Mouse (Mus musculus): ENCODE results near the gene Lrch1. TPM values are rescaled to one million over a fixed set of nuclear protein-coding genes. Genes with fewer than 3 reads are reported as not detected.

Gene Lrch1
- polyA plus RNA-seq, 2 experiments, result 13.0 to 15.2 TPM

GRCm38 (mm10) chr14:74788766-74789165 is 158.9 kb downstream of the Lrch1 start:
- Histone ChIP-seq H3K4me1 (ENCODE audit: control insufficient read depth, insufficient read depth, low read length) (no peaks in the 10 kb centered on the region), H3K27me3 (ENCODE audit: control insufficient read depth, insufficient read depth, low read length) (no peaks in the 10 kb centered on the region), H3K4me3 (replicated peaks; ENCODE audit: low read length) (no peak overlapping the region), H3K36me3 (ENCODE audit: control insufficient read depth, insufficient read depth, low read length) (peaks cover 23% of the 10 kb centered on the region), H3K9me3 (ENCODE audit: control insufficient read depth, low read length) (no peaks in the 10 kb centered on the region), H3K27ac (replicated peaks; ENCODE audit: low read depth, low read length) (no peak overlapping the region), H3K9ac (ENCODE audit: low read depth, low read length, severe bottlenecking) (no peak overlapping the region), H3K4me2 (replicated peaks; ENCODE audit: low read depth, low read length, severe bottlenecking) (no peak overlapping the region)
- ATAC-seq (ENCODE audit: low FRiP score, low read depth), result no peak
- no peak for TF ChIP-seq POLR2A (IDR thresholded peaks at IDR 0.05; ENCODE audit: borderline replicate concordance, extremely low read depth, insufficient read depth, insufficient read length)
- 77% methylated on average over 8 of the region's 8 CpGs for WGBS
- DNase-seq (ENCODE audit: low spot score), result peak; percentile 20

GRCm38 (mm10) chr14:74787717-74788116 is 160.0 kb downstream of the Lrch1 start:
- no peak for ATAC-seq (ENCODE audit: low FRiP score, low read depth)
- no peaks in the 10 kb centered on the region for H3K27me3 ChIP-seq (ENCODE audit: control insufficient read depth, insufficient read depth, low read length)
- H3K36me3 ChIP-seq (ENCODE audit: control insufficient read depth, insufficient read depth, low read length), result peaks cover 15% of the 10 kb centered on the region
- 56% methylated on average over 3 of the region's 3 CpGs for WGBS
- H3K4me1 ChIP-seq (ENCODE audit: control insufficient read depth, insufficient read depth, low read length), result no peaks in the 10 kb centered on the region
- DNase-seq (ENCODE audit: low spot score), result no peak
- no peak overlapping the region for H3K9ac ChIP-seq (ENCODE audit: low read depth, low read length, severe bottlenecking)
- no peak overlapping the region for H3K27ac ChIP-seq (replicated peaks; ENCODE audit: low read depth, low read length)
- no peak overlapping the region for H3K4me2 ChIP-seq (replicated peaks; ENCODE audit: low read depth, low read length, severe bottlenecking)
- TF ChIP-seq POLR2A (IDR thresholded peaks at IDR 0.05; ENCODE audit: borderline replicate concordance, extremely low read depth, insufficient read depth, insufficient read length), result no peak
- H3K9me3 ChIP-seq (ENCODE audit: control insufficient read depth, low read length), result no peaks in the 10 kb centered on the region
- H3K4me3 ChIP-seq (replicated peaks; ENCODE audit: low read length), result no peak overlapping the region

- no peak for ATAC-seq (ENCODE audit: low FRiP score, low read depth)
Measured at GRCm38 (mm10) chr14:74784243-74784934, 163.3 kb downstream of the Lrch1 start.

GRCm38 (mm10) chr14:74774046-74774619 is 173.5 kb downstream of the Lrch1 start:
- WGBS, result 83% methylated on average over 10 of the region's 10 CpGs
- Histone ChIP-seq H3K9me3 (ENCODE audit: control insufficient read depth, low read length) (no peaks in the 10 kb centered on the region), H3K27me3 (ENCODE audit: control insufficient read depth, insufficient read depth, low read length) (no peaks in the 10 kb centered on the region), H3K9ac (ENCODE audit: low read depth, low read length, severe bottlenecking) (no peak overlapping the region), H3K4me3 (replicated peaks; ENCODE audit: low read length) (no peak overlapping the region), H3K27ac (replicated peaks; ENCODE audit: low read depth, low read length) (no peak overlapping the region), H3K4me2 (replicated peaks; ENCODE audit: low read depth, low read length, severe bottlenecking) (no peak overlapping the region), H3K4me1 (ENCODE audit: control insufficient read depth, insufficient read depth, low read length) (no peaks in the 10 kb centered on the region), H3K36me3 (ENCODE audit: control insufficient read depth, insufficient read depth, low read length) (peaks cover 33% of the 10 kb centered on the region)
- no peak for DNase-seq (ENCODE audit: low spot score)
- no peak for ATAC-seq (ENCODE audit: low FRiP score, low read depth)
- TF ChIP-seq POLR2A (IDR thresholded peaks at IDR 0.05; ENCODE audit: borderline replicate concordance, extremely low read depth, insufficient read depth, insufficient read length), result no peak

More at GRCm38 (mm10) chr14:74784243-74784934, 163.3 kb downstream of the Lrch1 start:
- Histone ChIP-seq H3K4me1 (ENCODE audit: control insufficient read depth, insufficient read depth, low read length) (no peaks in the 10 kb centered on the region), H3K27me3 (ENCODE audit: control insufficient read depth, insufficient read depth, low read length) (no peaks in the 10 kb centered on the region), H3K4me2 (replicated peaks; ENCODE audit: low read depth, low read length, severe bottlenecking) (no peak overlapping the region), H3K36me3 (ENCODE audit: control insufficient read depth, insufficient read depth, low read length) (peaks cover 14% of the 10 kb centered on the region), H3K9ac (ENCODE audit: low read depth, low read length, severe bottlenecking) (no peak overlapping the region), H3K27ac (replicated peaks; ENCODE audit: low read depth, low read length) (no peak overlapping the region), H3K9me3 (ENCODE audit: control insufficient read depth, low read length) (no peaks in the 10 kb centered on the region), H3K4me3 (replicated peaks; ENCODE audit: low read length) (no peak overlapping the region)
- 86% methylated on average over 11 of the region's 11 CpGs for WGBS
- TF ChIP-seq POLR2A (IDR thresholded peaks at IDR 0.05; ENCODE audit: borderline replicate concordance, extremely low read depth, insufficient read depth, insufficient read length), result no peak
- no peak for DNase-seq (ENCODE audit: low spot score)

- TF ChIP-seq POLR2A (IDR thresholded peaks at IDR 0.05; ENCODE audit: borderline replicate concordance, extremely low read depth, insufficient read depth, insufficient read length), result no peak
- no peak overlapping the region for H3K27ac ChIP-seq (replicated peaks; ENCODE audit: low read depth, low read length)
- ATAC-seq (ENCODE audit: low FRiP score, low read depth), result no peak
Measured at GRCm38 (mm10) chr14:74767892-74768291, 179.8 kb downstream of the Lrch1 start.

More at GRCm38 (mm10) chr14:74767892-74768291, 179.8 kb downstream of the Lrch1 start:
- Histone ChIP-seq H3K27me3 (ENCODE audit: control insufficient read depth, insufficient read depth, low read length) (no peaks in the 10 kb centered on the region), H3K9ac (ENCODE audit: low read depth, low read length, severe bottlenecking) (no peak overlapping the region), H3K4me1 (ENCODE audit: control insufficient read depth, insufficient read depth, low read length) (no peaks in the 10 kb centered on the region), H3K36me3 (ENCODE audit: control insufficient read depth, insufficient read depth, low read length) (peaks cover 21% of the 10 kb centered on the region), H3K9me3 (ENCODE audit: control insufficient read depth, low read length) (no peaks in the 10 kb centered on the region), H3K4me2 (replicated peaks; ENCODE audit: low read depth, low read length, severe bottlenecking) (no peak overlapping the region), H3K4me3 (replicated peaks; ENCODE audit: low read length) (no peak overlapping the region)
- no peak for DNase-seq (ENCODE audit: low spot score)
- WGBS, result 79% methylated on average over 1 of the region's 1 CpGs

All from limb, embryonic 14.5 days (tissue).